Mouse (Mus musculus): ENCODE results near the gene Whamm.

Gene Whamm

GRCm38 (mm10) chr7:81606452-81606851 lies 35.4 kb downstream of the Whamm start:
- Histone ChIP-seq H3K4me3 (replicated peaks; ENCODE audit: low read length) (no peak overlapping the region), H3K36me3 (ENCODE audit: insufficient read depth, low read length) (no peaks in the 10 kb centered on the region), H3K4me1 (replicated peaks; ENCODE audit: low read depth, low read length) (peaks cover 8% of the 10 kb centered on the region), H3K9me3 (ENCODE audit: low read length) (no peaks in the 10 kb centered on the region), H3K27me3 (ENCODE audit: insufficient read depth, low read length) (peaks cover 20% of the 10 kb centered on the region; the same call in 1 of the 2 replicates)
- TF ChIP-seq NANOG (IDR thresholded peaks at IDR 0.05; ENCODE audit: borderline replicate concordance, low read length) (no peak), POU5F1 (IDR thresholded peaks at IDR 0.05; ENCODE audit: borderline replicate concordance, low read length) (no peak), CTCF (conservative IDR thresholded peaks at IDR 0.05; ENCODE audit: low read length) (no peak)

- Histone ChIP-seq H3K36me3 (ENCODE audit: insufficient read depth, low read length) (no peaks in the 10 kb centered on the region), H3K27me3 (ENCODE audit: insufficient read depth, low read length) (peaks cover 20% of the 10 kb centered on the region), H3K4me1 (replicated peaks; ENCODE audit: low read depth, low read length) (peaks cover 34% of the 10 kb centered on the region), H3K9me3 (ENCODE audit: low read length) (no peaks in the 10 kb centered on the region), H3K4me3 (replicated peaks; ENCODE audit: low read length) (peak overlapping the region; percentile 27; the same call in 1 of the 2 replicates)
- TF ChIP-seq CTCF (conservative IDR thresholded peaks at IDR 0.05; ENCODE audit: low read length) (peak; percentile 54), NANOG (IDR thresholded peaks at IDR 0.05; ENCODE audit: borderline replicate concordance, low read length) (no peak)
Measured at GRCm38 (mm10) chr7:81610125-81610524, 39.1 kb downstream of the Whamm start.

- no peak for TF ChIP-seq NANOG (IDR thresholded peaks at IDR 0.05; ENCODE audit: borderline replicate concordance, low read length)
- TF ChIP-seq CTCF (conservative IDR thresholded peaks at IDR 0.05; ENCODE audit: low read length) = no peak
- no peak for TF ChIP-seq POU5F1 (IDR thresholded peaks at IDR 0.05; ENCODE audit: borderline replicate concordance, low read length)
- peaks cover 16% of the 10 kb centered on the region for H3K27me3 ChIP-seq (ENCODE audit: insufficient read depth, low read length)
- H3K4me1 ChIP-seq (replicated peaks; ENCODE audit: low read depth, low read length) = peaks cover 45% of the 10 kb centered on the region
- no peaks in the 10 kb centered on the region for H3K9me3 ChIP-seq (ENCODE audit: low read length)
- H3K36me3 ChIP-seq (ENCODE audit: insufficient read depth, low read length) = no peaks in the 10 kb centered on the region
- H3K4me3 ChIP-seq (replicated peaks; ENCODE audit: low read length) = no peak overlapping the region
Measured at GRCm38 (mm10) chr7:81612856-81613635, 42.0 kb downstream of the Whamm start.

DNA sequence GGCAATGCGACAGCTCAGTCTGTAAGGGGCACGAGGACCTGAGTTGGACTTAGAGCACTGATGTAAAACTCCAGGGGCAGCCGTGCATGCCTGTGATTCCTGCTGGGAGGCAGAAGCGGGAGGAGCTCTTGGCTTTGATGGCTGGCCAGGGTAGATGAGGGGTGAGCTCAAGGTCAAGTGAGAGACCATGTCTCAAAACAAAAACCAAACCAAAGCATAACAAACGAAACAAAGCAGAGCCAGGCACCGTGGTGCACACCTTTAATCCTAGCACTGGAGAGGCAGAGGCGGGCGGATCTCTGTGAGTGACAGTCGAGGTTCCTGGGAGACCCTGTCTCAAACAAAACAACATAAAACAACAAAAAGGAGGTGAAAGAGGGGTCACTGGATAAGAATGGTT lies 44.0 kb downstream of the Whamm start:
- no peaks in the 10 kb centered on the region for H3K9me3 ChIP-seq (ENCODE audit: low read length)
- H3K4me1 ChIP-seq (replicated peaks; ENCODE audit: low read depth, low read length) = peaks cover 44% of the 10 kb centered on the region
- H3K4me3 ChIP-seq (replicated peaks; ENCODE audit: low read length) = no peak overlapping the region
- H3K27me3 ChIP-seq (ENCODE audit: insufficient read depth, low read length) = peaks cover 11% of the 10 kb centered on the region
- H3K36me3 ChIP-seq (ENCODE audit: insufficient read depth, low read length) = no peaks in the 10 kb centered on the region
- TF ChIP-seq POU5F1 (IDR thresholded peaks at IDR 0.05; ENCODE audit: borderline replicate concordance, low read length) (no peak), CTCF (conservative IDR thresholded peaks at IDR 0.05; ENCODE audit: low read length) (no peak), NANOG (IDR thresholded peaks at IDR 0.05; ENCODE audit: borderline replicate concordance, low read length) (no peak; the same call in 1 of the 2 replicates)

GRCm38 (mm10) chr7:81622793-81623192 lies 51.7 kb downstream of the Whamm start:
- no peaks in the 10 kb centered on the region for H3K27me3 ChIP-seq (ENCODE audit: insufficient read depth, low read length)
- H3K4me1 ChIP-seq (replicated peaks; ENCODE audit: low read depth, low read length) = 0 out of 2 replicates have a peak, but pooled peaks cover 3% of the 10 kb centered on the region
- no peak for TF ChIP-seq POU5F1 (IDR thresholded peaks at IDR 0.05; ENCODE audit: borderline replicate concordance, low read length)
- no peak for TF ChIP-seq CTCF (conservative IDR thresholded peaks at IDR 0.05; ENCODE audit: low read length)
- no peak for TF ChIP-seq NANOG (IDR thresholded peaks at IDR 0.05; ENCODE audit: borderline replicate concordance, low read length)
- H3K9me3 ChIP-seq (ENCODE audit: low read length) = no peaks in the 10 kb centered on the region
- no peak overlapping the region for H3K4me3 ChIP-seq (replicated peaks; ENCODE audit: low read length)
- H3K36me3 ChIP-seq (ENCODE audit: insufficient read depth, low read length) = no peaks in the 10 kb centered on the region

DNA sequence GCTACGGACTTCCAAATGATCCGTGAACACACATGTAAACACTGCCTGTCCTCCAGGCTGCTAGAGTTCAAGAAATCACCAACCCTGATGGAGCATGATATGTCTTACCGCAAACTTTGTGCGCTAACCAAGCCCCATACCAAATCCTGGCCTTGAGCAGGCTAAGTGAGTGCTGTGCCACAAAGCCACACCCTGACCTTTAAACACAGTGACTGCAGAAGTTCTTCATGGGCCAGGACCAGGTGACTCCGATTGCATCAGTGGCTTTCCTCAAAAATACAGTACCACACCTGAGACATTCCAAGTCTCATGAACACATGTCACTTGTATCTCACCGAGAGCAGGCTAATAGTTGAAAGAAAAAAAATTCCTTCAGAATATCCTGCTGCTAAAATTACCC lies 52.7 kb downstream of the Whamm start:
- Histone ChIP-seq H3K9me3 (ENCODE audit: low read length) (no peaks in the 10 kb centered on the region), H3K4me1 (replicated peaks; ENCODE audit: low read depth, low read length) (no peaks in the 10 kb centered on the region), H3K36me3 (ENCODE audit: insufficient read depth, low read length) (no peaks in the 10 kb centered on the region), H3K27me3 (ENCODE audit: insufficient read depth, low read length) (no peaks in the 10 kb centered on the region), H3K4me3 (replicated peaks; ENCODE audit: low read length) (no peak overlapping the region)
- no peak for TF ChIP-seq CTCF (conservative IDR thresholded peaks at IDR 0.05; ENCODE audit: low read length)
- TF ChIP-seq NANOG (IDR thresholded peaks at IDR 0.05; ENCODE audit: borderline replicate concordance, low read length) = no peak

GRCm38 (mm10) chr7:81626460-81626859 lies 55.4 kb downstream of the Whamm start:
- Histone ChIP-seq H3K27me3 (ENCODE audit: insufficient read depth, low read length) (no peaks in the 10 kb centered on the region), H3K36me3 (ENCODE audit: insufficient read depth, low read length) (no peaks in the 10 kb centered on the region), H3K9me3 (ENCODE audit: low read length) (peaks cover 9% of the 10 kb centered on the region), H3K4me1 (replicated peaks; ENCODE audit: low read depth, low read length) (no peaks in the 10 kb centered on the region), H3K4me3 (replicated peaks; ENCODE audit: low read length) (no peak overlapping the region)
- TF ChIP-seq NANOG (IDR thresholded peaks at IDR 0.05; ENCODE audit: borderline replicate concordance, low read length) = no peak
- TF ChIP-seq POU5F1 (IDR thresholded peaks at IDR 0.05; ENCODE audit: borderline replicate concordance, low read length) = no peak
- TF ChIP-seq CTCF (conservative IDR thresholded peaks at IDR 0.05; ENCODE audit: low read length) = peak; percentile 69

DNA sequence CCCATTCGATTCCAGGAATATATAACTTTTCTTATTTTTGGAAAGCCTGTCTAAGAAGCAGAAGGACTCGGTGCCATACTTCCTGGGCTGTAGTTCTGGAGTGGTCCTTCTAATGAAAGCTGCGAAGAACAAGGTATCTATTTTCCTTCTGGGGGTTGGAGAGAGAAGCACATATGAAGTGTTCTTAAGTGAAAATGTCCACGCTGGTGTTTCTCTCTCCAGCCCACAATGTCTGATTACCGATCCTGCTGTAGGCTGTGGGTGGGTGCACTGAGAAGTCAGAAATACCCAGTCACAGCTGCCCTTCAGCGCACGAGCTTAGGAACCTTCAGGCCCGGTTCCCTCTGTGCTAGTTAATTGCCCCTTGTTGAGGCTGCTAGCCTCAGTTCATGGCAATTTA lies 60.2 kb downstream of the Whamm start:
- no peaks in the 10 kb centered on the region for H3K36me3 ChIP-seq (ENCODE audit: insufficient read depth, low read length)
- H3K9me3 ChIP-seq (ENCODE audit: low read length) = peaks cover 9% of the 10 kb centered on the region

GRCm38 (mm10) chr7:81632586-81632985 lies 61.5 kb downstream of the Whamm start:
- Histone ChIP-seq H3K4me3 (replicated peaks; ENCODE audit: low read length) (no peak overlapping the region), H3K36me3 (ENCODE audit: insufficient read depth, low read length) (no peaks in the 10 kb centered on the region), H3K27me3 (ENCODE audit: insufficient read depth, low read length) (no peaks in the 10 kb centered on the region), H3K4me1 (replicated peaks; ENCODE audit: low read depth, low read length) (no peaks in the 10 kb centered on the region), H3K9me3 (ENCODE audit: low read length) (peaks cover 9% of the 10 kb centered on the region)
- TF ChIP-seq POU5F1 (IDR thresholded peaks at IDR 0.05; ENCODE audit: borderline replicate concordance, low read length) (no peak), NANOG (IDR thresholded peaks at IDR 0.05; ENCODE audit: borderline replicate concordance, low read length) (no peak), CTCF (conservative IDR thresholded peaks at IDR 0.05; ENCODE audit: low read length) (no peak)

More for the DNA sequence above, 60.2 kb downstream of the Whamm start:
- no peaks in the 10 kb centered on the region for H3K4me1 ChIP-seq (replicated peaks; ENCODE audit: low read depth, low read length)
- no peaks in the 10 kb centered on the region for H3K27me3 ChIP-seq (ENCODE audit: insufficient read depth, low read length)
- H3K4me3 ChIP-seq (replicated peaks; ENCODE audit: low read length) = no peak overlapping the region
- no peak for TF ChIP-seq CTCF (conservative IDR thresholded peaks at IDR 0.05; ENCODE audit: low read length)
- TF ChIP-seq NANOG (IDR thresholded peaks at IDR 0.05; ENCODE audit: borderline replicate concordance, low read length) = no peak
- TF ChIP-seq POU5F1 (IDR thresholded peaks at IDR 0.05; ENCODE audit: borderline replicate concordance, low read length) = no peak
